Mouse (Mus musculus) E14TG2a.4 (cell line): ENCODE results near the gene Nolc1.

Experiments
- H3K27me3 ChIP-seq: 2 replicates; pipeline ENCODE4 v1.6.1; 2014; ENCODE audit warnings: low read length, control low read depth; ENCODE audit not compliant: insufficient read depth
- H3K36me3 ChIP-seq: 2 replicates; pipeline ENCODE4 v1.6.1; 2014; ENCODE audit warnings: low read length, control low read depth; ENCODE audit not compliant: insufficient read depth
- H3K4me1 ChIP-seq: replicated peaks from 2 replicates; pipeline ENCODE4 v1.6.1; 2014; ENCODE audit warnings: low read depth, low read length, control low read depth
- H3K4me3 ChIP-seq: replicated peaks from 2 replicates; pipeline ENCODE4 v1.5.1; 2014; ENCODE audit warnings: mild to moderate bottlenecking, low read length
- H3K9me3 ChIP-seq: 2 replicates; pipeline ENCODE4 v1.6.1; 2014; ENCODE audit warnings: low read length, control low read depth
- CTCF ChIP-seq: conservative IDR thresholded peaks from 2 replicates; pipeline ENCODE4 v1.5.1; 2014; ENCODE audit warnings: low read length
- NANOG ChIP-seq: IDR thresholded peaks from 2 replicates; pipeline ENCODE4 v1.6.1; 2014; ENCODE audit warnings: borderline replicate concordance, low read length, mixed read lengths
- POU5F1 ChIP-seq: IDR thresholded peaks from 2 replicates; pipeline ENCODE4 v1.6.1; 2014; ENCODE audit warnings: low read length, borderline replicate concordance

The Nolc1 gene

DNA sequence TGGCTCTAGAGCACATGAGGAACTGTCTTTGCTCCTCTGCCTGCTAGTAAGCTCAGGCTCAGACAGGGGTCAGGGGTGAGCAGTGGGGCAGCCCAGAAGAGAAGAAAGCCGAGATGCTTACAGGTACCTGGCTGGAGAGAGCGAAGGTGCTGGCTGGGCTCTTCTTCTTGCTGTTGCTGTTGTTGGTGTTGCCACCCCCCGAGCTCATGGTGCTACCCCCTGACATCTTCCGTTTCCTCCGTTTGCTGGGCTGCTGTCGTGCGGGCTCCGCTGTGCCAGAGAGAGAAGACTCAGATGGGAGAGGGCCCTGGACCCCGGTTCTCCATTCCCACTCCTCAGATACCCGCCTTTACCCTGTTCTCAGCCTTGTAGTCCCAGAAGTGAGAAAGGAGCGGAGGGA lies 41.8 kb upstream of the Nolc1 start:
- Histone ChIP-seq H3K27me3 (no peaks in the 10 kb centered on the region), H3K36me3 (peaks cover 74% of the 10 kb centered on the region), H3K4me1 (peaks cover 95% of the 10 kb centered on the region), H3K9me3 (peaks cover 7% of the 10 kb centered on the region; the same call in 1 of the 2 replicates), H3K4me3 (peak overlapping the region; percentile 39)
- no peak for TF ChIP-seq CTCF
- TF ChIP-seq NANOG: no peak
- no peak for TF ChIP-seq POU5F1

DNA sequence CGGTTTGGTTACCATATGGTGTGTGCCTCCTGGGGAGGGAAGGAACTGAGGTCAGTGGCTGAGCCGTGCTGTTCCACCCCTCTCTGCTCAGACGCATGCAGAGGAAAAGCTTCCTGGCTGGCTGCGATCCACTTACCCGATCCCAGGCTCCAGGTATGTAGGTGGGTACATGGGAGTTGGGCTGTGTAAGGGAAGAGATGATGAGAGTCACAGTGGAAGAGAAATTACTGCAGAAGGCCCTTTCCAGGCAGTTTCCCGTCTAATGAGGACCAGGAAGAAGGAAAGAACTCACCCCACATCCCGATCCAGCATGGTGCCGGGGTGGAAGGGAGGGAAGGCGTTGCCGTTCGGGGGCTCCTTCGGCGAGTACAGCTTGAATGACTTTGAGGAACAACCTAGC lies 39.7 kb upstream of the Nolc1 start:
- Histone ChIP-seq H3K4me1 (peaks cover 92% of the 10 kb centered on the region), H3K4me3 (peak overlapping the region; percentile 90), H3K36me3 (peaks cover 57% of the 10 kb centered on the region), H3K27me3 (no peaks in the 10 kb centered on the region), H3K9me3 (no peaks in the 10 kb centered on the region)
- no peak for TF ChIP-seq NANOG
- no peak for TF ChIP-seq POU5F1
- TF ChIP-seq CTCF: no peak

DNA sequence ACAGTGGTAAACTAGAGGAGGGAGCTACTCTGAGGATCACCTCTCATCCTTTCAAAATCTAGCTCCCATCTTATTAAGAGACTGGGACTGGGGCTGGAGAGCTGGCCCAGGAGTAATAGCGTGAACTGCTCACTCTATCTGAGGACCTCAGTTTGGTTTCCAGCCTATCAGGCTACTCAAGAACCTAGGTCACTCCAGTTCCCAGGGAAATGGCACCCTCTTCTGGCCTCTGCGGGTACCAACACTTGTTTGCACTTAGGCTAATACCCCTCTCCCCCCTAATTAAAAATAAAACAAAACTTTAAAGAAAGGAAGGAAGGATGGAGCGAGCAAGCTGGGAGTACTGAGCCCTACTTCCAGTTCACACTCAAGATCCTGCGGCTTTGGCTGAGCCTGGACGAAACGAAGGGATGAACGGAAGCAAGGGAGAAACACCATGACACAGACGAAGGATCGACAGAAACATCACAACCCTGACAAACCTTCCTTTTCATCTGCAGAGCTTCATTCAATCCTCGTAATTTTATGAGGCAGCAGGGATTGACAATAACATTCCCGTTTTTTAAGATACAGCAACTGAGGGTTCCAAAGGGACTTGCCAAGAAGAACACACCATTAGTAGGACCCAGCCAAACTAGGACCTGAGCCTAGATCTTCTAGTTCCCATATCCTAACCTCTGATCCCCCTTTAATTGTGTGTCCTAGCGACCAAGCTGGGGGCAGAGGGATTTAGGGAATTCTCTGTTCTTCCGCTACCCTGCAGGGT lies 39.0 kb upstream of the Nolc1 start:
- Histone ChIP-seq H3K4me1 (peaks cover 92% of the 10 kb centered on the region), H3K4me3 (peak overlapping the region; percentile 90), H3K36me3 (peaks cover 57% of the 10 kb centered on the region), H3K27me3 (no peaks in the 10 kb centered on the region), H3K9me3 (no peaks in the 10 kb centered on the region)
- TF ChIP-seq NANOG (no peak), POU5F1 (no peak), CTCF (peak; percentile 64)

DNA sequence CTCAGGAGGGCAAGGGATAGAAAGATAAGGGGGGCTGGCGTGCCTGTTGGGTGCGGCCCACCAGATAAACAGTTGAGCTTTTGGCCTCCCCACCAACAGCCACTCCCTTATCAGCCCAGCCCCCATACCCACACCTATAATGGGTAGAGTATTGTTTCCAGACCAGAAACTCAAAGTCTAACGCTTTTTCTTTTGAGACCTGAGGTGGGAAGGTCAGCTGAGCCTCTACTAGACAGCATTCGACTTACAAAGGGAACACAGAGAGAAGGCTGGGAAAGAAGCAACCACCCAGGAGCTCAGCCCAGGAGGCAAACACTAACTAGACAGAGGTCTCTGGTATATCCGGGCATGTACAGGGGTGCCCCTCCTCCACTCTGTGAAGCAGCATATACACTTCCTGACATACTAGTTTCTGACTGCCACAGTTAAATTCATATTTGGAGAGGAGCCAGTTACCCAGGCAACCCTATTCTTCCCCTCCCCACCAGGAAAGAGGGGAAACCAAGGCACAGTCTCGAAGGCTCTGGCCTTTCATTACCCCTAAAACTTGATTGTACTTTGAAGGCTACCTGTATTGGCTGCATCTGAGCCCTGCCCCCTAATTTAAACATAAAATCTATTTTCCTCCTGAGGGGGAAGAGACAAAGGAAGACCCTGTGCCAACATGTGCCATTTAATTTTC lies 38.3 kb upstream of the Nolc1 start:
- H3K9me3 ChIP-seq: no peaks in the 10 kb centered on the region
- TF ChIP-seq NANOG: peak; percentile 63; the same call in 1 of the 2 replicates
- no peak for TF ChIP-seq POU5F1
- TF ChIP-seq CTCF: no peak
- H3K27me3 ChIP-seq: no peaks in the 10 kb centered on the region
- peaks cover 51% of the 10 kb centered on the region for H3K36me3 ChIP-seq
- H3K4me3 ChIP-seq: peak overlapping the region; percentile 90
- peaks cover 91% of the 10 kb centered on the region for H3K4me1 ChIP-seq

DNA sequence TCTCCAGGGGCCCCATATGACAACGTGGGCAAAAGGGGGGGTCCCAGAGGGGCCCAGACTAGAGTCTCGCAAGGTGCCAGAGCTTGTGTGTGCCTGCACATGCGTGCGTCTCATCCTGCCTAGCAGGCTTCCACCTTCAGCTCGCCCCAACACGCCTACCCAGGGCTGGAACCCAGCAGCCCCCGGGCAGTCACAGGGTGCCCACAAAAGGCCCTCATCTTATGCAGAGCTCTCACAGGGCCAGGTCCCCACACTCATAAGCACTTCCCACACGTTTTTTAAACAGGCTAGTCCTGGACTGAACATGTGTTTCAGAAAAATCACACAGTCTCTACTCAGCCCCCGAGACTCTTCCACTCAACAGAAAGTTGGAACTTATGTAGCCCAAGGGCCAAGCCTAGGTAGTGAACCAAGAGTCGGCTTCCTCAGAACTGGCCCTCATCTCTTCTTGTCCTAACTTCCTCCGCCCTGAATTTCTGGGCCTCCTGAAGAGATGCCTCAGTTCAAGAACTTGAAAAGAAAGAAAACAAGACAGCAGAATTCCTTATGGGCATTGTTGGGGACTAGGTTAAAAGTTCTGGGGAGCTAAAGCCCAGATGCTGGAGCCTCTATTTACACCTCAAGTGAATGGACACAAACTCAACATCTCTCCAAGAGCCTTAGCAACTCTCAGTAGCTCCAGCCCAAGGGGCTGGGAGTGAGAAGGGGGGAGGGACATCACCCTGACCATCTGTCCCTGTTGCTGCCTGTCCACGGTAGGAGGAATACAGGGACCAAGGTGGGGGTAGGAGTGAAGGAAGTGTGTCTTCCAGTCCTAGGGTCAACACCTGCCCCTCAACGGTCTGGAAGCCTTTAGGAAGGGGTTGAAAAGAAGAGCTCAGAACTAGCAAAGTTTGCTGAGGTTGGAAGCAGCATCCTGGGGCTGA lies 37.5 kb upstream of the Nolc1 start:
- no peaks in the 10 kb centered on the region for H3K27me3 ChIP-seq
- H3K36me3 ChIP-seq: peaks cover 43% of the 10 kb centered on the region
- H3K4me1 ChIP-seq: peaks cover 91% of the 10 kb centered on the region
- peak overlapping the region; percentile 90 for H3K4me3 ChIP-seq
- TF ChIP-seq NANOG (no peak), POU5F1 (no peak), CTCF (no peak)
- H3K9me3 ChIP-seq: no peaks in the 10 kb centered on the region

DNA sequence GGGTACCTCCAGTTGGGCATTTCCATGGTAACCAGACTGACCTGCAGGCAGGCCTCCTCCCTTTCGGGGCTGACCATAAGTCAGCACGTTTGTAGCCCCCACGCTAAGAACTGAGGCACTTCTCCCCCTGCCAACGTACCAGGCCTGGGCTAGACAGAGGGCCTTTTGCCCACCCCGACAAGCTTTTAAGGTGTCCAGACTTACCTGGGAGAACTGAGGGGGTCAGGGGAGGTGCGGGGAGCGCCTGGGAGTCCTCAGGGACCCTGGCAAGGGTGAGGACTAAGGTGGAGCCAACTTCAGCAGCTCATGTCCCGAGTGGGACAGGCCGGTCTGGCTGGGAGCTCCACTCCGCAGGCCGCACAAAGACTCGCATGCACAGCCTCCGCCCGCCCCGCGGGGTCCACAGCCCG lies 36.8 kb upstream of the Nolc1 start:
- H3K36me3 ChIP-seq: peaks cover 36% of the 10 kb centered on the region
- no peaks in the 10 kb centered on the region for H3K27me3 ChIP-seq
- no peaks in the 10 kb centered on the region for H3K9me3 ChIP-seq
- H3K4me1 ChIP-seq: peaks cover 91% of the 10 kb centered on the region
- TF ChIP-seq NANOG: no peak
- TF ChIP-seq POU5F1: no peak
- TF ChIP-seq CTCF: no peak
- peak overlapping the region; percentile 90 for H3K4me3 ChIP-seq

DNA sequence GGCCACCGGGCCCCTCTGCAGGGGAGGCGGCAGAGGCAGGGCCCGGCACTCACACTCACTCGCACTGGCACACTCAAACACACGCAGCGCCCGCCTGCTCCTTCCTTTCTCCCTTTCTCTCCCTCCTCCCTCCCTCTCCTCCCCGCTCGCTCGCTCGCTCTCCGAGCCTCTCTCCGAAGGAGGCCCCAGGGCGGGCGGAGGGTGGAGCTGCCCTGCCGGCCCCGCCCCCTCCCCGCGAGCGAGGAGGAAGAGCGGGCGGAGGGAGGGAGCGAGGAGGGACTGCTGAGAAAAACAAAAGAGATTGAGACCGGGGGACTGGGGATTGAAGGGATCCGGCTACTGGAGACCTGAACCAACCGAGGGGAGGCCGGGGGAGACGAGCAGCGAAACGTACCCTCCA lies 36.2 kb upstream of the Nolc1 start:
- Histone ChIP-seq H3K27me3 (no peaks in the 10 kb centered on the region), H3K36me3 (peaks cover 30% of the 10 kb centered on the region), H3K9me3 (no peaks in the 10 kb centered on the region), H3K4me1 (peaks cover 89% of the 10 kb centered on the region), H3K4me3 (peak overlapping the region; percentile 90)
- no peak for TF ChIP-seq CTCF
- no peak for TF ChIP-seq POU5F1

DNA sequence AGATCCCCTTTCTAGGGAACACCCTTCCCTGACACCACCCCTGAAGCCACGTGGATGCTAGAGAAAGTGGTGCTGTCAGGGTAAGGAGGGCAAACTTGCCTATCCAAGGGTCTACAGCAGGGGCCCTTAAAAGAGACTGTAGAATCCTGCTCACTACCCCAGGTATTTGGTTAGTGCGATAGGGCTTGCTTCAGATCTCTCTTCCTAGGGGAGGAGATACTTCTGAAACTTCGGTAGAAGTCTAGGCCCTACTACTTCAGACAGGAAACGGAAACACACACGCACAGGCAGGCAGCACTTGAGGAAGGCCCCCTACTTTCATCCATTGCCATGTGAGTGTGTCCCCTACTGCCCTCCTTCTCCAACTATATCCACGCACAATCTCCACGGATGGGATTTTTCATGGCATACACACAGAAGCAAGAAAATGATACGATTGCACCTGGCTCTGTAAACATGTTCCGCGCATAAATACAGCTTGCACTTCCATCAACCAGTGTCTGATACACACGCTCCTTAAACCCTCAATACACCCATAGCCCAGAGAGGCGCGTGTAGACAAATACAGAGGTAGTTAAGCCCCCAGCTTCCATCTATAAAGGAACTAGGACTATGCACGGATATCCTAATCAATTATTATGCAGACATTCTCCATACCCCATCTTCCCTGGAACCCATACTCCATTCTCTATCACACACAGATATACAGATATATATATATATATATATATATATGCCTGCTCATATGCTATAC lies 35.3 kb upstream of the Nolc1 start:
- peaks cover 22% of the 10 kb centered on the region for H3K36me3 ChIP-seq
- H3K4me3 ChIP-seq: peak overlapping the region; percentile 90
- no peaks in the 10 kb centered on the region for H3K9me3 ChIP-seq
- H3K27me3 ChIP-seq: no peaks in the 10 kb centered on the region
- peaks cover 81% of the 10 kb centered on the region for H3K4me1 ChIP-seq
- TF ChIP-seq POU5F1 (no peak), NANOG (no peak), CTCF (no peak)
